Mouse (Mus musculus): ENCODE data around the gene Ccl9.
"Not testable (repeated sequence)": the region's sequence is repeated elsewhere in the genome, so short reads cannot be mapped to it uniquely, and the experiment has no call there.

Ccl9 gene

GRCm38 (mm10) chr11:83581626-83582610 lies 3.5 kb upstream of the Ccl9 start:
- no peak for DNase-seq (ENCODE audit: extremely low read depth, low read depth, low spot score)

GRCm38 (mm10) chr11:83580699-83581232 lies 2.3 kb upstream of the Ccl9 start:
- DNase-seq (ENCODE audit: extremely low read depth, low read depth, low spot score), result no peak

GRCm38 (mm10) chr11:83578999-83579398 lies 563 bp upstream of the Ccl9 start:
- DNase-seq (ENCODE audit: extremely low read depth, low read depth, low spot score), result no peak

GRCm38 (mm10) chr11:83576927-83577555 lies 1.4 kb downstream of the Ccl9 start:
- DNase-seq (ENCODE audit: extremely low read depth, low read depth, low spot score), result no peak

GRCm38 (mm10) chr11:83572834-83573233 lies 5.6 kb downstream of the Ccl9 start:
- no peak for DNase-seq (ENCODE audit: extremely low read depth, low read depth, low spot score)

- no peak for DNase-seq (ENCODE audit: extremely low read depth, low read depth, low spot score)
Measured at GRCm38 (mm10) chr11:83572223-83572622, 6.2 kb downstream of the Ccl9 start.

- no peak for DNase-seq (ENCODE audit: extremely low read depth, low read depth, low spot score)
Measured at GRCm38 (mm10) chr11:83570189-83570588, 8.2 kb downstream of the Ccl9 start.

- DNase-seq (ENCODE audit: extremely low read depth, low read depth, low spot score), result no peak
Measured at GRCm38 (mm10) chr11:83569249-83569648, 9.2 kb downstream of the Ccl9 start.

- no peak for DNase-seq (ENCODE audit: extremely low read depth, low read depth, low spot score)
Measured at GRCm38 (mm10) chr11:83568786-83569185, 9.7 kb downstream of the Ccl9 start.

GRCm38 (mm10) chr11:83568061-83568460 lies 10.4 kb downstream of the Ccl9 start:
- no peak for DNase-seq (ENCODE audit: extremely low read depth, low read depth, low spot score)

GRCm38 (mm10) chr11:83567311-83567710 lies 11.1 kb downstream of the Ccl9 start:
- DNase-seq (ENCODE audit: extremely low read depth, low read depth, low spot score), result no peak

- no peak for DNase-seq (ENCODE audit: extremely low read depth, low read depth, low spot score)
Measured at GRCm38 (mm10) chr11:83566617-83567016, 11.8 kb downstream of the Ccl9 start.

GRCm38 (mm10) chr11:83563754-83564153 lies 14.7 kb downstream of the Ccl9 start:
- DNase-seq (ENCODE audit: extremely low read depth, low read depth, low spot score), result no peak

GRCm38 (mm10) chr11:83562311-83562887 lies 16.0 kb downstream of the Ccl9 start:
- no peak for DNase-seq (ENCODE audit: extremely low read depth, low read depth, low spot score)

GRCm38 (mm10) chr11:83560405-83560804 lies 18.0 kb downstream of the Ccl9 start:
- DNase-seq (ENCODE audit: extremely low read depth, low read depth, low spot score), result no peak

- no peak for DNase-seq (ENCODE audit: extremely low read depth, low read depth, low spot score)
Measured at GRCm38 (mm10) chr11:83557074-83557473, 21.4 kb downstream of the Ccl9 start.

GRCm38 (mm10) chr11:83556085-83556781 lies 22.2 kb downstream of the Ccl9 start:
- no peak for DNase-seq (ENCODE audit: extremely low read depth, low read depth, low spot score)

- DNase-seq (ENCODE audit: extremely low read depth, low read depth, low spot score), result no peak
Measured at GRCm38 (mm10) chr11:83551668-83552067, 26.8 kb downstream of the Ccl9 start.

- not testable (repeated sequence) for DNase-seq (ENCODE audit: extremely low read depth, low read depth, low spot score)
Measured at GRCm38 (mm10) chr11:83551037-83551436, 27.4 kb downstream of the Ccl9 start.

GRCm38 (mm10) chr11:83550186-83550632 lies 28.2 kb downstream of the Ccl9 start:
- no peak for DNase-seq (ENCODE audit: extremely low read depth, low read depth, low spot score)

GRCm38 (mm10) chr11:83544214-83544613 lies 34.2 kb downstream of the Ccl9 start:
- DNase-seq (ENCODE audit: extremely low read depth, low read depth, low spot score), result no peak

All from fat pad, adult 2 months (tissue).